In the genomic region with DNA sequence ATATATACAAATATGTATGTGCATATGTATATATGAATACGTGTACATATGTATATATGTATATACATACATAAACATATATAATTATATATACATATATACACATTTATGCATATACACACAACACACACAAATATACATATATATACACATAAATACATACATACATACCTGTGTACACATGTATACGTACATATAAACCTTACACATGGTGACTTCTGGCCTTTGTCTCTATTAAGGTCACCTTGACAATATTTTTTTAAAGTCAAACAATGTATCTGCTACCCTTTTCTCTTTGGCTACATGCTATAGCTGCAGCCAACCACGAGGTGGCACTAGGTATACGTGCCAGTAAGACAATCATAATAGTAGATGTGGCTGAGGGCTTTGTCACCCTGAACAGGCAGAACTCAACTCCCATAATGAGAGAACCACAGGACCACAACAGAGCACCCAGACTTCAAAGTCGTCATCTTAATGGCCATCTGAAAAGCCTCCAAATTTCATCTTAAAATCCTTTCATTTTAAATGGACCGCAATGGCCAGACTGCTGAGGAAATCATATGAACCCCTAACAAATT, we compare ENCODE assay signal across 8 mouse cellular contexts.
DNase-seq lines count a peak whose midpoint lies in the region; ATAC-seq lines count a peak whose summit lies in the region.

No protein-coding gene starts in this region.

- intact Hi-C loops in left cerebral cortex, postnatal 14 days (cut with DNase I), result loop anchor here (2.0 to 10.0 kb wide), 2 partner anchors 164 to 524 kb away; no protein-coding TSS in a partner anchor

- DNase-seq in thymus, postnatal 0 days (ENCODE audit: low spot score), result peak; percentile 11
- no peak for DNase-seq in thymus, adult 18-20 months
- DNase-seq in embryo, embryonic 10 days (ENCODE audit: low spot score), result peak; percentile 88
- DNase-seq in gastrocnemius, postnatal 25 days, result peak; percentile 36
- peak; percentile 61 to 70 for DNase-seq in left cerebral cortex, postnatal 14 days (ENCODE audit: low spot score in 2 of 2)
- peak; percentile 83 for DNase-seq in mesoderm, embryonic 11.5 days (ENCODE audit: low read depth, low spot score)
- peak; percentile 74 for DNase-seq in skeletal muscle tissue, adult 2 months (ENCODE audit: low read depth, low spot score)

- peak; percentile 32 for ATAC-seq in inflammation-experienced regulatory T-cells, adult 6 months

Comparison
In these comparisons a context has a peak if more than half of its experiments do, and no peak if none do; other contexts are left out.
1. DNase-seq: peak in thymus, postnatal 0 days (single experiment), embryo, embryonic 10 days (single experiment), gastrocnemius, postnatal 25 days (single experiment), left cerebral cortex, postnatal 14 days (2 of 2), mesoderm, embryonic 11.5 days (single experiment) and skeletal muscle tissue, adult 2 months (single experiment); none in thymus, adult 18-20 months (0 of 2).